Mouse (Mus musculus) limb, embryonic 15.5 days (tissue): ENCODE data around the gene Rgs16. TPM values are rescaled to one million over a fixed set of nuclear protein-coding genes. Genes with fewer than 3 reads are reported as not detected.

ENCODE experiments used
- ATAC-seq: fragments of 200-750 bp; cut with Nextera tagmentation; 2 replicates; pipeline ENCODE4 v1.8.0; 2017; ENCODE audit warnings: low read depth, moderate TSS enrichment; ENCODE audit not compliant: insufficient number of reproducible peaks, low FRiP score, low TSS enrichment
- H3K27ac ChIP-seq: fragments of 300-500 bp; sonication (generic); 2 replicates; pipeline ENCODE4 v1.5.1; 2015; ENCODE audit warnings: moderate library complexity, mild to moderate bottlenecking, inconsistent platforms
- H3K27me3 ChIP-seq: fragments of 300-500 bp; sonication (generic); 2 replicates; pipeline ENCODE4 v1.6.1; 2015; ENCODE audit warnings: inconsistent platforms
- H3K36me3 ChIP-seq: fragments of 300-500 bp; sonication (generic); 2 replicates; pipeline ENCODE4 v1.6.1; 2015; ENCODE audit warnings: inconsistent platforms
- H3K4me1 ChIP-seq: fragments of 300-500 bp; sonication (generic); 2 replicates; pipeline ENCODE4 v1.6.1; 2015; ENCODE audit warnings: inconsistent platforms
- H3K4me2 ChIP-seq: fragments of 300-500 bp; sonication (generic); 2 replicates; pipeline ENCODE4 v1.6.1; 2015; ENCODE audit warnings: mild to moderate bottlenecking, inconsistent platforms
- H3K4me3 ChIP-seq: fragments of 300-500 bp; sonication (generic); 2 replicates; pipeline ENCODE4 v1.5.1; 2015; ENCODE audit warnings: mild to moderate bottlenecking, inconsistent platforms
- H3K9ac ChIP-seq: fragments of 300-500 bp; sonication (generic); 2 replicates; pipeline ENCODE4 v1.6.1; 2015; ENCODE audit warnings: inconsistent platforms
- H3K9me3 ChIP-seq: fragments of 300-500 bp; sonication (generic); 2 replicates; pipeline ENCODE4 v1.6.1; 2016; ENCODE audit warnings: inconsistent platforms
- WGBS: fragments of 180-500 bp; shearing (Covaris S2); methylation state at CpG from one replicate; pipeline ENCODE4 v1.1.7; 2015; 5-methylcytosine and 5-hydroxymethylcytosine counted together
- polyA plus RNA-seq: library from polyadenylated mRNA; unstranded; fragments of >200 nt; fragmentation: Nextera tagmentation; extraction: Ambion mirVana; gene quantifications from 2 replicates; pipeline ENCODE4 v1.2.1, GENCODE M21; 2015

The Rgs16 gene
- polyA plus RNA-seq, 1 experiment from 2014 or later: 12.7 TPM

- Histone ChIP-seq H3K9me3 (no peaks in the 10 kb centered on the region), H3K4me2 (no peak overlapping the region), H3K27ac (peak overlapping the region; percentile 43), H3K27me3 (no peaks in the 10 kb centered on the region), H3K4me1 (peaks cover 51% of the 10 kb centered on the region), H3K36me3 (no peaks in the 10 kb centered on the region), H3K4me3 (no peak overlapping the region), H3K9ac (no peak overlapping the region)
- ATAC-seq: no peak
- 63% methylated on average over 8 of the region's 8 CpGs for WGBS
Observed at GRCm38 (mm10) chr1:153702853-153703410, 37.2 kb upstream of the Rgs16 start.

GRCm38 (mm10) chr1:153703445-153703991, 36.6 kb upstream of the Rgs16 start:
- Histone ChIP-seq H3K9me3 (no peaks in the 10 kb centered on the region), H3K4me3 (no peak overlapping the region), H3K27me3 (no peaks in the 10 kb centered on the region), H3K9ac (no peak overlapping the region), H3K4me2 (no peak overlapping the region), H3K36me3 (no peaks in the 10 kb centered on the region), H3K27ac (peak overlapping the region; percentile 43), H3K4me1 (peaks cover 47% of the 10 kb centered on the region)
- ATAC-seq: peak; percentile 59; the same call in 1 of the 2 replicates
- WGBS: 16% methylated on average over 12 of the region's 12 CpGs

- H3K27me3 ChIP-seq: no peaks in the 10 kb centered on the region
- no peaks in the 10 kb centered on the region for H3K36me3 ChIP-seq
- H3K27ac ChIP-seq: no peak overlapping the region
- H3K4me3 ChIP-seq: no peak overlapping the region
- no peak overlapping the region for H3K9ac ChIP-seq
- no peak for ATAC-seq
- H3K4me1 ChIP-seq: peaks cover 40% of the 10 kb centered on the region
- no peaks in the 10 kb centered on the region for H3K9me3 ChIP-seq
- H3K4me2 ChIP-seq: no peak overlapping the region
- 14% methylated on average over 7 of the region's 7 CpGs for WGBS
Observed at GRCm38 (mm10) chr1:153704174-153704573, 36.0 kb upstream of the Rgs16 start.

DNA sequence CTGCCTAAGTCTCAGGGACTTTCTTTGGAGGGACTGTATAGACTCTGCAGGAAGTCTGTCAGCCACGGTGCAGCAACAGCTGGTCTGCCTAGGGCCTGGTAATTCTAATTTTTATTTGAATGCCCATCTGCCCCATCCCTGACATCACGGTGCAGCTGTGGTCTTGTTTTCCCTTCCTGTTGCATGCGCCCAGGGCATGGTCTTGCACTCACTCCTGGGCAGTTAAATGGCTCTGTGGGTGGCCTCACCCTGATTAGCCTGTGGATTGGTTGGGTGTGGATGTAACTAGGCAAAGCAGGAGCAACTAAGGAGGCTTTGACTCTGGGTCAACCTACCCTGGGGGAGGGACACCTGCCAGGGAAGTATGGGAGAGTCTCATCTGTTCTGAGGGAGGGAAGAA, 35.2 kb upstream of the Rgs16 start:
- ATAC-seq: no peak
- WGBS: 37% methylated on average over 3 of the region's 3 CpGs
- Histone ChIP-seq H3K27me3 (no peaks in the 10 kb centered on the region), H3K4me2 (no peak overlapping the region), H3K4me1 (peaks cover 40% of the 10 kb centered on the region), H3K36me3 (no peaks in the 10 kb centered on the region), H3K4me3 (no peak overlapping the region), H3K27ac (no peak overlapping the region), H3K9ac (no peak overlapping the region), H3K9me3 (no peaks in the 10 kb centered on the region)

GRCm38 (mm10) chr1:153708626-153709025, 31.5 kb upstream of the Rgs16 start:
- H3K4me3 ChIP-seq: no peak overlapping the region
- H3K36me3 ChIP-seq: no peaks in the 10 kb centered on the region

GRCm38 (mm10) chr1:153709451-153709850, 30.7 kb upstream of the Rgs16 start:
- ATAC-seq: no peak
- Histone ChIP-seq H3K9me3 (no peaks in the 10 kb centered on the region), H3K36me3 (no peaks in the 10 kb centered on the region), H3K4me2 (no peak overlapping the region), H3K9ac (no peak overlapping the region), H3K27ac (no peak overlapping the region), H3K4me3 (no peak overlapping the region), H3K27me3 (no peaks in the 10 kb centered on the region), H3K4me1 (peaks cover 9% of the 10 kb centered on the region)
- WGBS: 70% methylated on average over 5 of the region's 5 CpGs

More at GRCm38 (mm10) chr1:153708626-153709025, 31.5 kb upstream of the Rgs16 start:
- no peak overlapping the region for H3K4me2 ChIP-seq
- peaks cover 18% of the 10 kb centered on the region for H3K4me1 ChIP-seq
- H3K27ac ChIP-seq: no peak overlapping the region
- no peaks in the 10 kb centered on the region for H3K9me3 ChIP-seq
- no peaks in the 10 kb centered on the region for H3K27me3 ChIP-seq
- ATAC-seq: no peak
- H3K9ac ChIP-seq: no peak overlapping the region
- WGBS: 76% methylated on average over 5 of the region's 5 CpGs

- Histone ChIP-seq H3K4me1 (peaks cover 3% of the 10 kb centered on the region; the same call in 1 of the 2 replicates), H3K27me3 (no peaks in the 10 kb centered on the region), H3K9ac (no peak overlapping the region), H3K4me2 (no peak overlapping the region), H3K36me3 (no peaks in the 10 kb centered on the region), H3K4me3 (no peak overlapping the region), H3K27ac (peak overlapping the region; percentile 14; the same call in 1 of the 2 replicates), H3K9me3 (no peaks in the 10 kb centered on the region)
- WGBS: 64% methylated on average over 3 of the region's 3 CpGs
- ATAC-seq: peak; percentile 55; the same call in 1 of the 2 replicates
Observed at GRCm38 (mm10) chr1:153711544-153712262, 28.4 kb upstream of the Rgs16 start.

- H3K4me1 ChIP-seq: peaks cover 3% of the 10 kb centered on the region; the same call in 1 of the 2 replicates
- no peak overlapping the region for H3K4me3 ChIP-seq
- no peak overlapping the region for H3K4me2 ChIP-seq
- no peaks in the 10 kb centered on the region for H3K9me3 ChIP-seq
- ATAC-seq: no peak
- WGBS: 90% methylated on average over 2 of the region's 2 CpGs
- H3K27me3 ChIP-seq: no peaks in the 10 kb centered on the region
- no peak overlapping the region for H3K27ac ChIP-seq
- H3K36me3 ChIP-seq: no peaks in the 10 kb centered on the region
- no peak overlapping the region for H3K9ac ChIP-seq
Observed at GRCm38 (mm10) chr1:153712633-153713032, 27.5 kb upstream of the Rgs16 start.

DNA sequence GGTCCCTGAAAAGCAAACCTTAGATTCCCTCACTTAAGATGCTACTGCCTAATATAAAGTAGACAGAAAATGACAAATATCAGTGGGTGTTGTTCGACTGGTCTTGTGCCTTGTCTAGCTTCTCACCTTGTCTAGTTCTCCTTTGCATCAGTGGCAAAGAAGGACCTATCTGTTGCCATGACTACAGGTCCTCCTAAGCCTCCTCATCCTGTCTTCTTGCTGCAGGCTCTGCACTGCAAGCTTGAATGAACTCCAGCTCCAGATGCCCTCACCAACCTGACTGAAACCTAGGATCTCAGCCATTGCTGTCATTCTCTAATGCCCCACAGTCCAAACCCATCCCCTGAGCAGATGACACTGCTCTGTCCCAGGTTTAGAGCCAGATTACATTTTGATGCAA, 22.2 kb upstream of the Rgs16 start:
- 76% methylated on average over 1 of the region's 1 CpGs for WGBS

DNA sequence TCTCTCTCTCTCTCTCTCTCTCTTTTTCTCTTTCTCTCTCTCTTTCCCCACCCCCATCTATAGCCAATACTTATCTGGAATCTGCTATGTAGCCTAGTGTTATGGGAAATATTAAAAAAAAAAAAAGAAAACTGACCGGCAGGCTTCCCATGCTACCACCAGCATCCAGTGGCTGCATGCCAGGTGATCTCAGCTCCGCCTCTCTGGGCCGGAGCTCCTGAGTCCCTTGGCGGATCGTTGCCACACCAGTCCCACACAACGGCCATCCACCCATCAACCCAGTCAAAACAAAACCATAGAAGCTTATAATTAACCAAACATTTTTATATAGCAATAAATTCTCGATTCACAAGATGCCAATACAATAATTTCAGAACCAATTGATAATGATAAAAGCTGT, 19.2 kb upstream of the Rgs16 start:
- H3K36me3 ChIP-seq: no peaks in the 10 kb centered on the region
- 74% methylated on average over 7 of the region's 7 CpGs for WGBS

More for the DNA sequence above, 22.2 kb upstream of the Rgs16 start:
- Histone ChIP-seq H3K4me1 (no peaks in the 10 kb centered on the region), H3K27me3 (no peaks in the 10 kb centered on the region), H3K4me2 (no peak overlapping the region), H3K36me3 (no peaks in the 10 kb centered on the region), H3K27ac (no peak overlapping the region), H3K9me3 (no peaks in the 10 kb centered on the region), H3K9ac (no peak overlapping the region), H3K4me3 (no peak overlapping the region)
- ATAC-seq: no peak

DNA sequence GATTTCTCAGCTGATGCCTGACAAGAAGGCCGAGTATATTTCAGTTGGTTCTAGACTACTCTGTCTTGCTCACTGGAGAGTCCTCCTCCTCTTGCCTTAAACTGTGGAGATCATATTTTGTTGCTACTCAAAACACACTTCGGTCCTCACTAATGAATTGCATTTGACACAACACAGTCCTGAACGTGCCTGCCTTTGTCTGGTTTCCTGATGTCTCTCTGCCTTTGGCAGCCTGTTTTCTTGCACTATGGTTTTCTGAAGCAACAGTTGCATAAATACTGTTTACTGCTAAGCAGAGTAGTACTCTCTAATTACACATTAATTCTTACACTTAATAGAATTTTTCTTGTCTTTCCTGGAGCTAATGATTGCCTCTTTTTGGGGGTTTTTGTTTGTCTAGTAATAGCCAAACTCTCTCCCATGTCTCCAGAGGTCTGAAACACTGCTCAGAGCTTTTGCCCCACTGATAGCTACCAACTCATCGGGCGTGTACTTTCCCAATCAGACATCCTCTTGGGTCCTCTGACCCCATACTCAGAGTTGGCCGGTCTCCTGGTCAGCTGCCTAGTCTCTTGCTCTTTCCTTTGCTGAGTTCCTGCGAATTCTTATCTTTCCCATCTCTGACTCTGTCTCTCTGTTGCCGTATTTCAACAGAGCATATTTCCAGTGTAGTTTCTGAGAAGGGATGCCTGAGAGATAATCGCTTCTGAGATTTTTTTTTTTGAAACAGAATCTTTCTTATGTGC, 18.4 kb upstream of the Rgs16 start:
- 85% methylated on average over 9 of the region's 9 CpGs for WGBS
- Histone ChIP-seq H3K36me3 (no peaks in the 10 kb centered on the region), H3K27me3 (no peaks in the 10 kb centered on the region), H3K27ac (no peak overlapping the region), H3K4me2 (no peak overlapping the region), H3K4me3 (no peak overlapping the region), H3K4me1 (no peaks in the 10 kb centered on the region), H3K9ac (no peak overlapping the region), H3K9me3 (no peaks in the 10 kb centered on the region)
- no peak for ATAC-seq

More for the DNA sequence above, 19.2 kb upstream of the Rgs16 start:
- H3K27me3 ChIP-seq: no peaks in the 10 kb centered on the region
- H3K4me3 ChIP-seq: no peak overlapping the region
- H3K9me3 ChIP-seq: no peaks in the 10 kb centered on the region
- H3K4me2 ChIP-seq: no peak overlapping the region
- H3K27ac ChIP-seq: no peak overlapping the region
- no peaks in the 10 kb centered on the region for H3K4me1 ChIP-seq
- no peak overlapping the region for H3K9ac ChIP-seq
- no peak for ATAC-seq

- no peak for ATAC-seq
- Histone ChIP-seq H3K36me3 (no peaks in the 10 kb centered on the region), H3K27ac (no peak overlapping the region), H3K4me3 (no peak overlapping the region), H3K4me2 (no peak overlapping the region), H3K4me1 (no peaks in the 10 kb centered on the region), H3K27me3 (no peaks in the 10 kb centered on the region), H3K9ac (no peak overlapping the region), H3K9me3 (no peaks in the 10 kb centered on the region)
- 71% methylated on average over 9 of the region's 9 CpGs for WGBS
Observed at GRCm38 (mm10) chr1:153723426-153723825, 16.7 kb upstream of the Rgs16 start.
